Mouse (Mus musculus): ENCODE measurements around the gene Atm. TPM values are rescaled to one million over a fixed set of nuclear protein-coding genes. Genes with fewer than 3 reads are reported as not detected.

Gene Atm
- total and polyA plus RNA-seq, 3 experiments = 1.2 to 10.2 (median 8.3) TPM

DNA sequence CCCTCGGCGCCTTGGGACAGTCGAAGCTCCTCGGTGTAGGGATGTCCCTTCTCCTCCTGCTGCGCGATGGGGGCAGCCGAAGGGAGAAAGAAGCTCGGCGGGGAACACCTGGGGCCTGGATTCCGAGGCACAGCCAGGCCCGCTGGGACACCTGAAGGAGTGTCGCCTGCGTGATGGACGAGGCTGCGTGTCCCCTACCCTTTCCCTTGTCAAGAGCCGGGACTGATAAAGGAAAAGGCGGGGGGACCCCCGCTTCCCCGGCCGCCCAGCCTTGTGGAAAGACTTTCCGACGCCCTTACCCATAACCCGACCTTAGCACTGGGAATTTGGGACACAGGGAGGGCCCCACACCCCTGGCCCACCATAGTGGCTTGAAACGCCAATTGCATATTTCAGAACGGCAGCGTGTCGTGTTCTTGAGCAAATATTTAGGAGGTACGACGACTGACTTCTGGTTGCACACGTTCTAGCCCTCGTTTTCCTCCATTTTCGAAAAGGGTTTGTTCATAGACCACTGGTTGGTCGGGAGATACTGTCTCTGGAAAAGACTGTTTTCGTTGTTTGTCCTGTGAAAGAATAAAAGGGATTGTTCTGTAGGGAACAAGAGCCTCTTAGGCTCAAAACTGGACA is 911 bp upstream of the Atm start:
- WGBS = under 1% methylated on average over 34 of the region's 34 CpGs
- Histone ChIP-seq H3K27ac (peak overlapping the region; percentile 83), H3K36me3 (ENCODE audit: control insufficient read depth, insufficient read depth, low read length) (no peaks in the 10 kb centered on the region), H3K9ac (ENCODE audit: low read depth, low read length) (peak overlapping the region; percentile 82), H3K79me2 (replicated peaks; ENCODE audit: control insufficient read depth, insufficient read depth, low read length) (peaks cover 1% of the 10 kb centered on the region; the same call in 1 of the 2 replicates), H3K4me3 (peak overlapping the region; percentile 90), H3K4me1 (ENCODE audit: control insufficient read depth, insufficient read depth, low read length) (no peaks in the 10 kb centered on the region), H3K27me3 (ENCODE audit: control insufficient read depth, insufficient read depth, low read length) (no peaks in the 10 kb centered on the region)
- DNase-seq = no peak
- intact Hi-C loops (cut with DNase I) = loop anchor here (5.0 kb wide), 2 partner anchors 75 to 130 kb away; partner anchors contain the start of gene Acat1
- TF ChIP-seq POLR2A (IDR thresholded peaks at IDR 0.05; ENCODE audit: insufficient read depth, low read depth, low read length) = no peak

DNA sequence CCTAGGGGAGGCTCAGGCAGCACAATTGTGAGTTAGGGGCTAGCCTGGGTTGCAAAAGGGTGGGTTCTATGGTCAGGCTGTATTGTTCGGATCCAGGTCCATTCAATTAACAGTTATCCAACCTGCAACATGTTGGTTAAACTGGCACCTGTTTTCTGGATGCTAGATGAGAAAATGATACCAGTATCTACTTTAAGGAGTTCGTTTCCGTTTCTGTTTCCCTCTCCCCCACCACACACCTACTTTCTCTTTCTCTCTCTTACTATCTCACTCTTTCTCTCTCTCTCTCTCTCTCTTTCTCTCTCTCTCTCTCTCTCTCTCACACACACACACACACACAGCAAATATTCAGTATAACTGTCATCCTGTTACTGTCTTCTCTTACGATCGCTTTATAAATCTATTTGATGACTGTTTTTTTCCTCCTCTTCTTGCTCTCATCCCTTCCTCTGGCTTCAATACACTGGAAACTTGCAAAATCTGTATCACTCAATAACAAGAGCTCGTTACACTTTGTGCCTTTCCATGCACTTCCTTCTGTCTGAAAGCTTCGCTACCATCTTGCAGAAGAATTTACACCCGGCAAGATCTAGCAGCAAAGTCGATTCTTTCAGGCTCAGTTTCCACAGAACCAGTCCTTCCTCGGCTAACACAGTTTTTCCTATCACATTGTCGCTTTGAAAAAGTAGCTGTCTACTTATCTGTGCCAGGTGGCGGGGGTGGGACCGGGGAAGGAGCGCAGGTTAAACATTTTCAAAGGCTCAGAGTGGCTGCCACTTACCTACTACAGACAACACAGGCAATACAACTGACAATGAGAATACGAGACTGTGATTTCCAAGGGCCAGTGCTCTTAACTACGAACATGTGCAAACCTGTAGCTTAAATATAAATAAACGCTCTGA is 872 bp downstream of the Atm start:
- no peaks in the 10 kb centered on the region for H3K27me3 ChIP-seq (ENCODE audit: control insufficient read depth, insufficient read depth, low read length)
- H3K79me2 ChIP-seq (replicated peaks; ENCODE audit: control insufficient read depth, insufficient read depth, low read length) = peaks cover 1% of the 10 kb centered on the region; the same call in 1 of the 2 replicates
- H3K9ac ChIP-seq (ENCODE audit: low read depth, low read length) = peak overlapping the region; percentile 68
- peak overlapping the region; percentile 91 for H3K4me3 ChIP-seq
- peak; percentile 2 to 23 for DNase-seq
- 13% methylated on average over 17 of the region's 17 CpGs for WGBS
- intact Hi-C loops (cut with DNase I) = loop anchor here (5.0 kb wide), 2 partner anchors 77 to 132 kb away; partner anchors contain the start of gene Acat1
- H3K27ac ChIP-seq = peak overlapping the region; percentile 82
- no peaks in the 10 kb centered on the region for H3K36me3 ChIP-seq (ENCODE audit: control insufficient read depth, insufficient read depth, low read length)
- TF ChIP-seq EP300 (IDR thresholded peaks at IDR 0.05; ENCODE audit: insufficient read depth, low read depth, low read length) = no peak
- no peak for TF ChIP-seq CTCF (IDR thresholded peaks at IDR 0.05)
- TF ChIP-seq POLR2A (IDR thresholded peaks at IDR 0.05; ENCODE audit: insufficient read depth, low read depth, low read length) = no peak
- no peaks in the 10 kb centered on the region for H3K4me1 ChIP-seq (ENCODE audit: control insufficient read depth, insufficient read depth, low read length)

DNA sequence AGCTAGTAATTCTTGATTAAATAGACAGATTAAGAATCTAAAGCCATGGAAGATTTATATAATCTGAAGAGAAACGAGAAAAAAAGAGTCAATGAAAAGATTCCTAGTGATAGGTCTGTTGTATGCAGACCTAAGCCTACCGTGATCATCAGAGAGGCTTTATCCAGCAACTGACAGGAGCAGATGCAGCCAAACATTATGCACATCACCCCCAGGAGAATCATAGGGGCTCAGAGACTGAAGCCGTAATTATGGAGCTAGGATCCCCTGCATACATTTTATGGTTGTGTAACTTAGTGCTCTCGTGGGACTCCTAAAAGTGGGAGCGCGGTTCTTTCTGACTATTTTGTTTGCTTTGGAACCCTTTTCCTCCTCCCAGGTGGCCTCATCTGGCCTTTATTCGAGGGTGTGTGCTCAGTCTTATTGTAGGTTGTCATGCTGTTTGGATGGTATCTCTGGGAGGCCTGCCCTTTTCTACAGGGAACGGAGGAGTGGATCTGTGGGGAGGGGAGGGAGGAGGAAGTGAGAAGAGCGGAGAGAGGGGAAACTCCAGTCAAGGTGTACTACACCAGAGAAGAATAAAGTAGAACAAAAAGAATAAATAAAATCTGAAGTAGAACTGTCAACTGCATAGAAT is 19.0 kb downstream of the Atm start:
- Histone ChIP-seq H3K9ac (ENCODE audit: low read depth, low read length) (no peak overlapping the region), H3K79me2 (replicated peaks; ENCODE audit: control insufficient read depth, insufficient read depth, low read length) (no peaks in the 10 kb centered on the region), H3K27me3 (ENCODE audit: control insufficient read depth, insufficient read depth, low read length) (no peaks in the 10 kb centered on the region), H3K36me3 (ENCODE audit: control insufficient read depth, insufficient read depth, low read length) (no peaks in the 10 kb centered on the region), H3K4me1 (ENCODE audit: control insufficient read depth, insufficient read depth, low read length) (no peaks in the 10 kb centered on the region), H3K4me3 (no peak overlapping the region), H3K27ac (no peak overlapping the region)
- intact Hi-C loops (cut with DNase I) = no loop called here
- TF ChIP-seq CTCF (IDR thresholded peaks at IDR 0.05) = no peak
- no peak for TF ChIP-seq EP300 (IDR thresholded peaks at IDR 0.05; ENCODE audit: insufficient read depth, low read depth, low read length)
- TF ChIP-seq POLR2A (IDR thresholded peaks at IDR 0.05; ENCODE audit: insufficient read depth, low read depth, low read length) = no peak
- no peak for DNase-seq
- 71% methylated on average over 9 of the region's 9 CpGs for WGBS

DNA sequence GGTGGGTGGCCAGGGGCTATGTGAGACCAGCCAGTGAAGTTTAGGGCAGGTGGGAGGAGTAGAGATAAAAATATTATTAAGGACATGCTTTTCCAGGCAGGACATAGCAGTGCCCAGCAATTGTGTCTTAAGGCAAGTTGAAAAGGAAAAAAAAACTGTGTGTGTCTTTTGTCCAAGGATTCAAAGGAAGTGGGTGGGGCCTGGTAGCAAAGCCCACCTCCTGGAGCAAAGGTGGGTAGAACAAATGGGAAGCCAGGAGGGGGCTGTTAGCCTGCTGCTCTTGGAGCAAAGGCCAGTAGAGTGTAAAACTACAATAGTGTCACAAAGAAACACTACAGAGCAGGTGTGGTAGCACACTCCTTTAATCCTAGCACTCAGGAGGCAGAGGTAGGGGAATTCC is 22.4 kb downstream of the Atm start:
- Histone ChIP-seq H3K27me3 (ENCODE audit: control insufficient read depth, insufficient read depth, low read length) (no peaks in the 10 kb centered on the region), H3K9ac (ENCODE audit: low read depth, low read length) (no peak overlapping the region), H3K36me3 (ENCODE audit: control insufficient read depth, insufficient read depth, low read length) (no peaks in the 10 kb centered on the region), H3K79me2 (replicated peaks; ENCODE audit: control insufficient read depth, insufficient read depth, low read length) (no peaks in the 10 kb centered on the region), H3K27ac (no peak overlapping the region), H3K4me1 (ENCODE audit: control insufficient read depth, insufficient read depth, low read length) (no peaks in the 10 kb centered on the region), H3K4me3 (no peak overlapping the region)
- DNase-seq = no peak
- no peak for TF ChIP-seq CTCF (IDR thresholded peaks at IDR 0.05)
- TF ChIP-seq EP300 (IDR thresholded peaks at IDR 0.05; ENCODE audit: insufficient read depth, low read depth, low read length) = no peak
- TF ChIP-seq POLR2A (IDR thresholded peaks at IDR 0.05; ENCODE audit: insufficient read depth, low read depth, low read length) = no peak
- intact Hi-C loops (cut with DNase I) = no loop called here

DNA sequence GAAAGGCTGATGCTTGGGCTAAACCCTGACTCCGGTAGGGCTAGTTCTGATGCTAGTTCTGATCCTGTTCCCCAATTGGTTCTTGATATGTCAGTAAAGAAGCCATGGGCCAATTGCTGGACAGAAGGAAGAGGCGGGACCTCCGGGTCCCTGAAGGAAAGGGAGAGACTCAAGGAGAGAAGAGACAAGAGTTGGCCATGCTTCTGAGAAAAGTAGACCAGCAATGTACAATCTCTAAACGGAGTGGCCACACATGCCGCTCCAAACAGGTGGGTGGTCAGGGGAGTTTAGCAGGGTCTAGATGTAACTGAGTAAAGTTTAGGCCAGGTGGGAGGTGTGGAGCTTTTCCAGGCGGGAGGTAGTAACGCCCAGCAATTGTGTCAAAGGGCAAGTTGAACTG is 28.5 kb downstream of the Atm start:
- no peak for DNase-seq
- TF ChIP-seq CTCF (IDR thresholded peaks at IDR 0.05) = no peak
- TF ChIP-seq POLR2A (IDR thresholded peaks at IDR 0.05; ENCODE audit: insufficient read depth, low read depth, low read length) = no peak
- TF ChIP-seq EP300 (IDR thresholded peaks at IDR 0.05; ENCODE audit: insufficient read depth, low read depth, low read length) = no peak
- H3K27ac ChIP-seq = no peak overlapping the region
- no peak overlapping the region for H3K4me3 ChIP-seq
- no peaks in the 10 kb centered on the region for H3K36me3 ChIP-seq (ENCODE audit: control insufficient read depth, insufficient read depth, low read length)
- no peaks in the 10 kb centered on the region for H3K4me1 ChIP-seq (ENCODE audit: control insufficient read depth, insufficient read depth, low read length)
- no peaks in the 10 kb centered on the region for H3K27me3 ChIP-seq (ENCODE audit: control insufficient read depth, insufficient read depth, low read length)
- H3K79me2 ChIP-seq (replicated peaks; ENCODE audit: control insufficient read depth, insufficient read depth, low read length) = no peaks in the 10 kb centered on the region
- WGBS = 89% methylated on average over 7 of the region's 7 CpGs
- no peak overlapping the region for H3K9ac ChIP-seq (ENCODE audit: low read depth, low read length)
- intact Hi-C loops (cut with DNase I) = no loop called here

Measured in heart, adult 2 months (tissue).